Comparison of ENCODE assay signal across 11 mouse cellular contexts in the genomic region with DNA sequence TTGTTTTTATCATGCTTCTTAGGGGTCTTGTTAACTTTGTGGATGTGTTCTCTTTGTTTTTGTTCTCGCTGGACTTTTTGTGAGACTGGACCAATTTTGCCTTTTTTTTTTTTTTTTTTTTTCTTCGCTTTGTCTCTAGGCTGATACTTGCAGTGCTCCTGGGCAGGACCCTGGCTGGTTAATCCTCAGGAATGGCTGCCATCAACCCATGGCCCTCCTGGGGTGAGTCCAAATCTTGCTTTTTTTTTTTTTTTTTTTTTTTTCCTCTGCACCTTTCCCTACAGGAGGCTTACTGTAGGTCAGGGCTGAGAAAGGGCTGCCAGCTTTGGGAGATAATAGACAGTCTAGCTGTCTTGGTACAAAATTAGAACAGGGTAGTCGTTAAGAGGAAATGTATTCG. TPM values are rescaled to one million over a fixed set of nuclear protein-coding genes. Genes with fewer than 3 reads are reported as not detected.
A peak's percentile ranks its signal among the peaks of the same experiment; 100 is the strongest.
DNase-seq lines count a peak whose midpoint lies in the region; ATAC-seq and TF ChIP-seq lines count a peak whose summit lies in the region.
"Had no signal": no experiment of that assay in that cellular context is flagged by ENCODE, and none has a peak within 500 bp of the region (broad histone marks: within the 10 kb centered on the region; RNA-seq: fewer than 3 reads in every experiment).

No protein-coding gene starts in this region.

- H3K9me3 ChIP-seq in lung, postnatal 0 days (ENCODE audit: low read length) = peaks cover 2% of the 10 kb centered on the region; the same call in 1 of the 2 replicates
- peaks cover 16% of the 10 kb centered on the region; the same call in 1 of the 2 replicates for H3K9me3 ChIP-seq in forebrain, embryonic 12.5 days
- H3K9me3 ChIP-seq in limb, embryonic 15.5 days = no peaks in the 10 kb centered on the region
- no peaks in the 10 kb centered on the region for H3K9me3 ChIP-seq in stomach, postnatal 0 days (ENCODE audit: control insufficient read depth, low read length)

- TF ChIP-seq EP300 in lung, postnatal 0 days (IDR thresholded peaks at IDR 0.05) = no peak
- TF ChIP-seq EP300 in stomach, postnatal 0 days (optimal IDR thresholded peaks at IDR 0.05) = no peak

- H3K9ac ChIP-seq in lung, postnatal 0 days (replicated peaks; ENCODE audit: low read depth) = no peak overlapping the region
- H3K9ac ChIP-seq in forebrain, embryonic 12.5 days = peak overlapping the region; percentile 93
- H3K9ac ChIP-seq in limb, embryonic 15.5 days = no peak overlapping the region
- no peak overlapping the region for H3K9ac ChIP-seq in stomach, postnatal 0 days (ENCODE audit: low read length)

- no peak for ATAC-seq in lung, postnatal 0 days
- ATAC-seq in forebrain, embryonic 12.5 days (ENCODE audit: low FRiP score) = no peak
- no peak for ATAC-seq in limb, embryonic 15.5 days (ENCODE audit: insufficient number of reproducible peaks, low FRiP score, low TSS enrichment, low read depth)
- ATAC-seq in stomach, postnatal 0 days (ENCODE audit: low FRiP score, low TSS enrichment) = no peak
- no peak for ATAC-seq in megakaryocyte-erythroid progenitor cell, adult 5-6 weeks (replicated peaks; ENCODE audit: low FRiP score, low TSS enrichment, poor library complexity, severe bottlenecking)

- no peak for DNase-seq in lung, postnatal 0 days (ENCODE audit: low spot score)
- DNase-seq in lung, adult 2 months = no peak
- DNase-seq in stomach, postnatal 0 days (ENCODE audit: low spot score) = no peak
- no peak for DNase-seq in layer of hippocampus, adult 18-20 months (ENCODE audit: low spot score in 2 of 2)
- DNase-seq in cerebellum, adult 8-10 months = no peak
- DNase-seq: adrenal gland, adult 8-10 months had no signal

- 0 out of 2 replicates have a peak overlapping the region, but pooled peaks have one; percentile 98 for H3K4me3 ChIP-seq in lung, postnatal 0 days (ENCODE audit: low read depth, low read length)
- H3K4me3 ChIP-seq in lung, adult 2 months (replicated peaks; ENCODE audit: extremely low read depth, low read depth, low read length) = no peak overlapping the region
- H3K4me3 ChIP-seq in forebrain, embryonic 12.5 days (replicated peaks) = peak overlapping the region; percentile 85
- H3K4me3 ChIP-seq in limb, embryonic 15.5 days = peak overlapping the region; percentile 64
- peak overlapping the region; percentile 98; the same call in 1 of the 2 replicates for H3K4me3 ChIP-seq in stomach, postnatal 0 days (ENCODE audit: low read depth, low read length)

- TF ChIP-seq POLR2A in lung, adult 2 months (IDR thresholded peaks at IDR 0.05; ENCODE audit: borderline replicate concordance, extremely low read depth, low read depth, low read length) = no peak

- H3K4me2 ChIP-seq in lung, postnatal 0 days (replicated peaks; ENCODE audit: low read depth, low read length) = peak overlapping the region; percentile 65
- H3K4me2 ChIP-seq in forebrain, embryonic 12.5 days = peak overlapping the region; percentile 60
- peak overlapping the region; percentile 43 for H3K4me2 ChIP-seq in limb, embryonic 15.5 days
- H3K4me2 ChIP-seq in stomach, postnatal 0 days (replicated peaks; ENCODE audit: low read depth) = peak overlapping the region; percentile 60

- H3K27me3 ChIP-seq in lung, postnatal 0 days (replicated peaks; ENCODE audit: insufficient read depth, low read length) = no peaks in the 10 kb centered on the region
- no peaks in the 10 kb centered on the region for H3K27me3 ChIP-seq in forebrain, embryonic 12.5 days
- no peaks in the 10 kb centered on the region for H3K27me3 ChIP-seq in limb, embryonic 15.5 days
- no peaks in the 10 kb centered on the region for H3K27me3 ChIP-seq in stomach, postnatal 0 days (ENCODE audit: control insufficient read depth, insufficient read depth, low read length)

- H3K27ac ChIP-seq in lung, postnatal 0 days (ENCODE audit: low read length) = no peak overlapping the region
- no peak overlapping the region for H3K27ac ChIP-seq in forebrain, embryonic 12.5 days
- no peak overlapping the region for H3K27ac ChIP-seq in limb, embryonic 15.5 days
- H3K27ac ChIP-seq in stomach, postnatal 0 days (replicated peaks) = no peak overlapping the region

- 0 out of 2 replicates have a peak, but pooled peaks cover 4% of the 10 kb centered on the region for H3K4me1 ChIP-seq in lung, postnatal 0 days (ENCODE audit: insufficient read depth, low read depth, low read length)
- peaks cover 4% of the 10 kb centered on the region; the same call in 1 of the 2 replicates for H3K4me1 ChIP-seq in lung, adult 2 months (ENCODE audit: control insufficient read depth, insufficient read depth, low read length)
- no peaks in the 10 kb centered on the region for H3K4me1 ChIP-seq in forebrain, embryonic 12.5 days
- 0 out of 2 replicates have a peak, but pooled peaks cover 4% of the 10 kb centered on the region for H3K4me1 ChIP-seq in limb, embryonic 15.5 days
- H3K4me1 ChIP-seq in stomach, postnatal 0 days (replicated peaks; ENCODE audit: control insufficient read depth, insufficient read depth) = no peaks in the 10 kb centered on the region

- WGBS in lung, postnatal 0 days = 64% methylated on average over 4 of the region's 4 CpGs
- 68% methylated on average over 4 of the region's 4 CpGs for WGBS in lung, adult 2 months
- 62% methylated on average over 4 of the region's 4 CpGs for WGBS in forebrain, embryonic 12.5 days
- WGBS in limb, embryonic 15.5 days = 83% methylated on average over 4 of the region's 4 CpGs
- WGBS in stomach, postnatal 0 days = 82% methylated on average over 4 of the region's 4 CpGs

- peaks cover 35% of the 10 kb centered on the region for H3K36me3 ChIP-seq in lung, postnatal 0 days (ENCODE audit: insufficient read depth, low read length)
- H3K36me3 ChIP-seq in forebrain, embryonic 12.5 days (replicated peaks) = peaks cover 45% of the 10 kb centered on the region
- peaks cover 43% of the 10 kb centered on the region for H3K36me3 ChIP-seq in limb, embryonic 15.5 days
- H3K36me3 ChIP-seq in stomach, postnatal 0 days (ENCODE audit: control insufficient read depth, insufficient read depth, low read length) = peaks cover 25% of the 10 kb centered on the region

- TF ChIP-seq CTCF in lung, postnatal 0 days (IDR thresholded peaks at IDR 0.05) = no peak
- no peak for TF ChIP-seq CTCF in lung, adult 2 months (IDR thresholded peaks at IDR 0.05; ENCODE audit: insufficient read depth, low read length)
- no peak for TF ChIP-seq CTCF in stomach, postnatal 0 days (IDR thresholded peaks at IDR 0.05; ENCODE audit: low read depth)

RNA-seq across cellular contexts. Expression of gene Zfp606, which starts 1.4 kb away (rescaled TPM):
- 9.7 and 10.1 TPM in 2 replicates for polyA plus RNA-seq in lung, postnatal 0 days (2015; fragmentation: Nextera tagmentation; extraction: Ambion mirVana)
- polyA plus RNA-seq in lung, adult 2 months (2012; rRNA removed) = 2.8 and 3.3 TPM in 2 replicates
- 54.7 TPM in 2 replicates for polyA plus RNA-seq in forebrain, embryonic 12.5 days (2016; fragmentation: Nextera tagmentation; extraction: Ambion mirVana)
- polyA plus RNA-seq in limb, embryonic 15.5 days (2015; fragmentation: Nextera tagmentation; extraction: Ambion mirVana) = 17.2 and 18.2 TPM in 2 replicates
- polyA plus RNA-seq in stomach, postnatal 0 days (2015; fragmentation: Nextera tagmentation; extraction: Ambion mirVana) = 5.4 and 5.7 TPM in 2 replicates
- total RNA-seq in megakaryocyte-erythroid progenitor cell, adult 5-6 weeks (2014; fragmentation: Nextera tagmentation) = 4.5 and 4.7 TPM in 2 replicates
- total RNA-seq in megakaryocyte-erythroid progenitor cell, adult 5-6 weeks (2017) = 8.9 and 10.1 TPM in 2 replicates
- total RNA-seq in layer of hippocampus, adult 18-20 months (2021) = 10 to 100 TPM; 11.1 to 11.3 TPM

RNA-seq across cellular contexts. Expression of gene 2900092C05Rik, which starts 32.8 kb away (rescaled TPM):
- polyA plus RNA-seq in lung, postnatal 0 days (2015; fragmentation: Nextera tagmentation; extraction: Ambion mirVana) = not detected in 2 replicates
- not detected in 2 replicates for polyA plus RNA-seq in lung, adult 2 months (2012; rRNA removed)
- not detected in 2 replicates for polyA plus RNA-seq in forebrain, embryonic 12.5 days (2016; fragmentation: Nextera tagmentation; extraction: Ambion mirVana)
- polyA plus RNA-seq in limb, embryonic 15.5 days (2015; fragmentation: Nextera tagmentation; extraction: Ambion mirVana) = not detected in 2 replicates
- polyA plus RNA-seq in stomach, postnatal 0 days (2015; fragmentation: Nextera tagmentation; extraction: Ambion mirVana) = not detected in 2 replicates
- total RNA-seq in megakaryocyte-erythroid progenitor cell, adult 5-6 weeks (2014; fragmentation: Nextera tagmentation) = not detected in 2 replicates
- total RNA-seq in megakaryocyte-erythroid progenitor cell, adult 5-6 weeks (2017) = not detected in 2 replicates
- not detected for total RNA-seq in layer of hippocampus, adult 18-20 months (2021)
- total RNA-seq: adrenal gland, adult 8-10 months; left cerebral cortex, postnatal 14 days had no signal
- polyA plus RNA-seq: small intestine, adult 2 months had no signal

RNA-seq across cellular contexts. Expression of gene Zfp551, which starts 57.0 kb away (rescaled TPM):
- polyA plus RNA-seq in lung, postnatal 0 days (2015; fragmentation: Nextera tagmentation; extraction: Ambion mirVana) = 2.5 TPM in 2 replicates
- polyA plus RNA-seq in lung, adult 2 months (2012; rRNA removed) = 0.51 and 0.81 TPM in 2 replicates
- 4.1 and 5.0 TPM in 2 replicates for polyA plus RNA-seq in forebrain, embryonic 12.5 days (2016; fragmentation: Nextera tagmentation; extraction: Ambion mirVana)
- polyA plus RNA-seq in limb, embryonic 15.5 days (2015; fragmentation: Nextera tagmentation; extraction: Ambion mirVana) = 4.3 and 5.3 TPM in 2 replicates
- polyA plus RNA-seq in stomach, postnatal 0 days (2015; fragmentation: Nextera tagmentation; extraction: Ambion mirVana) = 1.8 TPM in 2 replicates
- total RNA-seq in megakaryocyte-erythroid progenitor cell, adult 5-6 weeks (2014; fragmentation: Nextera tagmentation) = 2.9 and 3.6 TPM in 2 replicates
- total RNA-seq in megakaryocyte-erythroid progenitor cell, adult 5-6 weeks (2017) = 2.8 and 3.4 TPM in 2 replicates
- 10 to 100 TPM; 11.2 to 12.2 TPM for total RNA-seq in layer of hippocampus, adult 18-20 months (2021)
